Mouse (Mus musculus) spleen, postnatal 0 days (tissue): ENCODE measurements around the gene Ppm1e. TPM values are rescaled to one million over a fixed set of nuclear protein-coding genes. Genes with fewer than 3 reads are reported as not detected.

Source experiments
- polyA plus RNA-seq: library from polyadenylated mRNA; unstranded; fragments of >200 nt; fragmentation: Nextera tagmentation; extraction: Ambion mirVana; gene quantifications from 2 replicates; pipeline ENCODE4 v1.2.1, GENCODE M21; 2015

Gene Ppm1e
- 2.6 and 4.5 TPM in 2 replicates for polyA plus RNA-seq

DNA sequence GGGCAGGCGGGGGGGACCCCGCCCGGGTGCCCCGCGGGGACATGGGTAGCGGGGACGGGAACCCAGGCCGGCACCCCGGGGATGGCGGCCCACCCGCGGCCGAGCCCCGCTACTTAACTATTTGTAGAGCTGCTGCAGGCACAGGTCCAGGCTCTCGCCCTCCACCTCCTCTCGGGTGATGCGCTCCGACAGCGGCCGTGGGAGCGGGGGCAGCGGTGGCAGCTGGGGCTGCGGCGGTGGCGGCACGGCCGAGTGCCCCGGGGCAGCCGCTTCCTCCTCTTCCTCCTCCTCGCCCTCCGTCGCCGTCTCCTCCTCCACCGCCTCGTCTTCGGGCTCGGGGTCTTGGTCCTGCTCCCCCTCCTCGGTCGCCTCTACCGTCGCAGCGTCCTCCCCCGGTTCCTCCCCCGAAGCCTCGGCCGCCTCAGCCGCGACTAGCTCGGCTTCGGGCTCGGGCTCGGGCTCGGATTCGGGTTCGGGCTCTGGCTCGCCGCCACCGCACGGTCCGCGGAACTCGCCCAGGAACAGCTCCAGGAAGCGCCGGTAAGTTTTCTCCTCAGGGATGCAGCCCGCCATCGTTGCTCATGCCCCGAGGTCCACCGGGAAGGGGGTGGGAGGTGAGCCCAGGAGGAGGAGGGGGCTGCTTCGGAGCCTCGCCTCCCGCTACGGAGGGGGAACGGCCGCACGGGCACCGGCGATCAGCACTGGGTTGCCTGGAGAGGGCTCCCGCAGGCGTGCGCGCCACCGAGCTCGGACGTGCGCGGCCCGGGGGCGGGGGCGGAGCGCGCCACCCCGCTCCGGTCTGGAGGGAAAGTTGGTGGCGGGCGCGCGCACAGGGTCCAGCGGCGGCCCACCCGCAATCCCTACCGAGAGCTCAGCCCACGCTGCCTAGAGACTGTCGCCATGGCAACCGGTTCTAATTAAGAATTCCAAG, at the start of gene Ppm1e:
Gene Ppm1e, minus strand, starts transcription at position 693 of the 931 bp plus-strand sequence.

DNA sequence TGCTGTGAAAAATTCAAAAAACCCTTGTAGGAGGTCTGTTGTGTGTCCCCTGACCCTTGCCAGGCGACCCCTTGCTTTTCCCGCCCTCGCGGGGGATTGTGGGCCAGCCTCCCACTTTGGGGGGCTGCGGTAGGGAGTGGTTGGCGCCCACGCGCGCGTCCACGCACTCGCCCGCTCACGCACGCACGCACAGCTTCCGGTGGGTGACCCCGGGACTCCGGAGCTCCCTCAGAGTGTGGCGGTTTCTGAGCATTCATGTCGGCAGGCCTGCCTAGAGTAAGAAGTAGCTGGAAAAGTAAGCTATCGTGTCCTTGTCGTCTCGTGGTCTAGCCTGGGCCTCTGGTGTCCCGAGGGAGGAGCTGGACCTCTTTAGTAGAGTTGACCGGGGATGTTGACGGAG, 46.1 kb upstream of the Ppm1e start, which contains the start of the genes Rad51c and Tex14:
Gene Rad51c, minus strand, starts transcription at position 79 of the 400 bp plus-strand sequence.
Gene Tex14, plus strand, starts transcription at position 190 of the 400 bp plus-strand sequence.

Other genes starting within 250 kb of the Ppm1e start
- 28.6 and 31.5 TPM in 2 replicates for gene Ska2, start 249.8 kb downstream of the Ppm1e start, polyA plus RNA-seq
- gene Trim37, start 231.9 kb downstream of the Ppm1e start, polyA plus RNA-seq: 18.4 and 19.7 TPM in 2 replicates
- 4.3 and 4.8 TPM in 2 replicates for gene Rad51c, start 45.9 kb upstream of the Ppm1e start, polyA plus RNA-seq
- gene Tex14, start 46.0 kb upstream of the Ppm1e start, polyA plus RNA-seq: 0.04 and 0.19 TPM in 2 replicates
- not detected in 2 replicates for gene Gm11492, start 207.6 kb upstream of the Ppm1e start, polyA plus RNA-seq
- gene Sept4, start 209.9 kb upstream of the Ppm1e start, polyA plus RNA-seq: 53.8 and 70.3 TPM in 2 replicates
- 6.6 and 8.5 TPM in 2 replicates for gene Mtmr4, start 233.1 kb upstream of the Ppm1e start, polyA plus RNA-seq